Mouse (Mus musculus): ENCODE results near the gene Clec10a.
"Not testable (repeated sequence)": the region's sequence is repeated elsewhere in the genome, so short reads cannot be mapped to it uniquely, and the experiment has no call there.

The Clec10a gene

DNA sequence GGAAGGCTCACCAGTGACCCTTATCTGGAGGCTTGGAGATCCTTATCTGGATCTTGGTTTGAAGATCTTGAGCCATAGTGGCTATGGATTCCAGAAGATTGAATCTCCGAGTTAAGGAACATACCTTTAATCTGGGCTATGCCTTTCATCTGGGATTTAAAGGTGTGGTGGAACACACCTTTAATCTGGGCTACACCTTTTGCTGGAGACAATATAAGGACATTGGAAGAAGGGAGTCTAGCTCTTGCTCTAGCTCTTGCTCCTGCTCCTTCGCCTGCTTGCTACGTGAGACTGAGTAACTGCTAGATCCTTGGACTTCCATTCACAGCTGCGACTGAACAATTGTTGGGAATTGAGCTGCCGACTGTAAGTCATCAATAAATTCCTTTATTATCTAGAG, at the start of gene Clec10a:
Clec10a (plus strand) TSS at position 301 of the 400 bp plus-strand sequence.
- not testable (repeated sequence) for DNase-seq (ENCODE audit: low spot score)

DNA sequence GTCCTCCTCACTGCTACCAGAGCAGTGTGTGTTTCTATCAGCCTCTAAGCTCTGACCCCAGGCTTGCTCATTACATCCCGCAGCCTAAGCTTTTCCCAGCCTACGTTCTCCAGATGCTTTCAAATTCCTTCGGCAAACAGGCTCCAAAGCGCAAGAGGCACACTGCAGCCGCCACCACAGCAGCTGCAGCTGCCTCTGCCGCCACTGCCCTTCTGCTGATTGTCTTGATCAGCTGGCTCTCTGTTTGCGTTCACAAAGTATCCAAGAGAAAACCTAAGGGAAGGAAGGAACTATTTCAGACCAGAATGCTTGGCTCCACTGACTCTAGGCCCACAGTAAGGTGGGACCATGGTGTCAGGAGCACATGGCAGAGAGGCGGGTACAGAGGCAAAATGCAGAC, 48.9 kb upstream of the Clec10a start:
- DNase-seq (ENCODE audit: low spot score), result no peak

DNA sequence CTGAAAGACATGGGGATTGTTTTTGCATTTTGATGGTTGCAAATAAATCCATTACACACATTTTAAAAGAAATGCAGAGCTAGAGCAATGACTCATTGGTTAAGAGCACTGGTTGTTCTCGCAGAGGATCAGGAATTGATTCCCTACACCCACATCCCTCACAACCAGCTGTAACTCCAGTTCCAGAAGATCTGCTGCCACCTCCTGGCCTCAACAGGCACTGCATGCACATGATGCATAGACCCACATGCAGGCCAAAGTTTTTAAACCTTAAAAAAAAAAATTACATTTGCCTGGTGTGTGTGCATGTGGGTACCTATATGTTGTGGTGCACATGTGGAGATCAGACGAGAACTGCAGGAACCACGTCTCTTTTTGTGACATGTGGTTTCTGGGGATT, 45.9 kb upstream of the Clec10a start:
- peak; percentile 29 for DNase-seq (ENCODE audit: low spot score)

DNA sequence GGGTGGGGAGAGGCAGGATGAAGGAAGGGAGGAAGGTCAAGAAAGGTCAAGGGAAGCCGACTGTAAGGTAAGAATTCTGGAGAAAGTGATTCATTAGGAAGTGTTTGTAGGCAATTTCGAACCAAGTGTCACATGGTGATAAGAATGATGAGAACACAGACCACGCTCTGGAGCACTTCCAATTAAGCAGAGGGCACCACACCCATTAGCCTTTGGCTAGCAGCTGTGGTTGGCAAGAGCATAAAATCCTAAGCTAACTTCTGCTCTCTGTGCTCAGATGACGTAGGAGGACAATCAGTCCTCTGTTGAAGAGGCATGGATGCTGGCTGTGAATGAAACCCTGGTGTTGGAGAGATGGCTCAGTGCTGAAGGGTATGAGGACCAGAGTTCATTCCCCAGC, 41.4 kb upstream of the Clec10a start:
- no peak for DNase-seq (ENCODE audit: low spot score)

DNA sequence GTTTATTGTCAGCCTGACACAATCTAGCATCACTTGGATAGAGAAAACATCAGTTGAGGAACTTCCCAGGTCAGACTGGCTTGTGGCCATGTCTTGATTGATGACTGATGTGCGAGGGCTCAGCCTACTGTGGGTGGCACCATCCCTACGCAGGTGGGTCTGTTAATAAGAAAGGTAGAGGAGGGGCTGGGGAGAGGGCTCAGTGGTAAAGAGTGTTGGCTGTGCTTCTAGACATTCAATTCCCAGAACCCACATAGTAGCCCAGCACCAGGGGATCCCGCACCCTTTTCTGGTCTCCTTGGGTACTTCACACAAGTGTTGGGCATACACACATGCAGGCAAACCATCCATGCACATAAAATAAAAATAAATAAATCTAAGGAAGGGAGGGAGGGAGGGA, 40.1 kb upstream of the Clec10a start:
- no peak for DNase-seq (ENCODE audit: low spot score)

DNA sequence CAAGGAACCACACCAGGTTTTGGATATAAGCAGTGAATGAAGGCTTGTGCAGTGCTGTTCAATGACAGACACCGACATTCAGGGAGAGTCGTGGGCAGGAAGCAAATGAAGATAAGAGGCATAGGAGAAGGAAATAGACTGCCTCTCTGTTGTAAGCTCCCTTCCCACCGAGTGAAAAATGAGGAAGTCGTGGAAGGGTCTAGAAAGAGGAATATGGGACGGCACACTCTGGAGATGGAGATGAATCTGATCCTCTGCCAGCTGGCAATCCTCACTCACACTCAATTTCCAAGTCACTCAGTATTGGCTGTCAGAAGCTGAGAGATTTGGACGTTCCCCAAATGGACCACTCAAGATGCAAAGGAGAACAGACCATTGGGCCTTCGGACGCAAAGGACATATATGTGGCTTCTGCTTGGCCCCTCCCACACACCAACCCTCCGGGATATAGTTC, 26.0 kb upstream of the Clec10a start, which contains the start of gene Mgl2:
Mgl2 (plus strand) TSS at position 404 of the 454 bp plus-strand sequence.
- DNase-seq (ENCODE audit: low spot score), result no peak

DNA sequence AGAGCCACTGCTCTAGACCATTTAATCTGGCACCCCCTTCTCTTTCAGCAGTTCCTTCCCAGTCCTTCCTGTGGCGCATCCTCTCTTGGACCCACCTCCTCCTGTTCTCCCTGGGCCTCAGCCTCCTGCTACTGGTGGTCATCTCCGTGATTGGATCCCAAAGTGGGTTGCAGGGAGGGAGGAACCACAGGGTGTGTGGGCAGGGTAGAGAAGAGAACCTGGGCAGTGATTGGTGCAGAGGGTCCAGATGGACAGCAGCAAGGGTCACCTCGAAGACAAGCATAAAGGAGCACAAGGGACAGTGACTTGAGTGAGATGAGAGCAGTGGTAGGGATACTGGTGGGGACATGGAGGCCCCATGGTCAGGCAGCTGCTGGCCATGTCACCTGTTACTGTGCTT, 21.0 kb upstream of the Clec10a start:
- not testable (repeated sequence) for DNase-seq (ENCODE audit: low spot score)

DNA sequence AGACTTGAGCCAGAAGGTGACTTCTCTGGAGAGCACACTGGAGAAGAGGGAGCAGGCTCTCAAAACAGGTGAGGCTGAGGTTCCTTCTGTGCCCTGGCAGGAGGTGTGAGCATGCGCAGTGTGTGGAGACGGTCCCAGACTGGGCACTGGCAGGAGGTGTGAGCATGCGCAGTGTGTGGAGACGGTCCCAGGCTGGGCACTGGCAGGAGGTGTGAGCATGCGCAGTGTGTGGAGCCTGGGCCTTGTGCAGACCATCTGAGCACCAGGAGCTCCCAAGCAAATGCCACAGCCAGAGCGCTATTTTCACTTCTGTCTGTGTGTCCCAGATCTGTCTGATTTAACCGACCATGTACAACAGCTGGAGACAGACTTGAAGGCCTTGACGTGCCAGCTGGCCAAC, 20.1 kb upstream of the Clec10a start:
- DNase-seq (ENCODE audit: low spot score), result not testable (repeated sequence)

DNA sequence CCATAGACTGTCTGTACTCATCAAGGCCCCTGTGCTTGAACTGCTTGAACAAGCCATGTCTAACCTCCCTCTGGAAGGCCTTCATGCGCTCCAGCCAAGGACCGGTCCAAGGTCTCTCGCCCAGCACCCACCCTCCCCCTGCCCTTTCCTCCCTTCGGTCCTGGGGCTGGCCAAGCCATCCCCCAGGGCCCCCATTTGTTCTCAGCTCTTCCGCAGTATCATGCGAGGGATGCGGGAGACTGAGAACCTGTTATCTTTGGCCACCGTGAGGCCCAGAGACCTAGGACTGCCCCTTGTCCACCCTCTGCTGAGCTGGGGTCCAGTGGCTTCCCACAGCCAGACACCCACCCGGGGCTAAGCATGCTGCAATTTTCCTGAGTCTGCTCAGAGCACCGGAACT, 16.8 kb upstream of the Clec10a start:
- DNase-seq (ENCODE audit: low spot score), result no peak

DNA sequence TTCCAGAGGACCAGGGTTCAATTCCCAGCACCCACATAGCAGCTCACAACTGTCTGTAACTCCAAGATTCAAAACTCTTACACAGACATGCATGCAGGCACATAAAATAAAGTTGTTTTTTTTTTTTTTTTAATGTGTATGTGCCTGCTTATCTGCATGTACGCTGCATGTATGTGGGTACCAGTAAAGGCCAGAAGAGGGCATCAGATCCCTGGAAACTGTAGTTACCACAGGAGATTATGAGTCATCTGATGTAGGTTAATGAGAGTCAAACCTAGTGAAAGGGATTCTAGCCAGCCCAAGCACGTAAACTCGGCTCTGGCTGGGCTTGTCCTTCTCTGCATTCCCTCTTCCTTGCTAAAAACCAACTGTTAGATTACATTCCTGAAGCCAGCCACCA, 4.9 kb upstream of the Clec10a start:
- DNase-seq (ENCODE audit: low spot score), result no peak

DNA sequence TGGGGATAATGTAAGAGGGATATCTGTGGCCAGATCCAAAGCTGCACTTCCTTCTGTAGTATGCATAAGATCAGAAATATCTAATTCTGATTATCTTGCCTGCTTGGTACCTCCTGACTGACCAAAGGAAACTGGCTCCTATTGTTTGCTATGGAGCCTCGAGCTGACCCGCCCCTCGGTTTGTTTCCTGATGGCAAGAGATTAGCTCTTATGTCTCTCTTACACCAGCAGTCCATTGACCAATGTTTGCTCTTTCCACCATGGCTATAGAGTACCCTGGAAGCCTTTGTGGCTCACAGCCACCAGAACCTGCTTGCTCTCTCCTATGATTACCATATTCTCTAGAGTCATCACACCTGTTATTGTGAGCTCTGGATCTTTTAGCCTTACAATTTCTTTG, 6.3 kb downstream of the Clec10a start:
- no peak for DNase-seq (ENCODE audit: low spot score)

DNA sequence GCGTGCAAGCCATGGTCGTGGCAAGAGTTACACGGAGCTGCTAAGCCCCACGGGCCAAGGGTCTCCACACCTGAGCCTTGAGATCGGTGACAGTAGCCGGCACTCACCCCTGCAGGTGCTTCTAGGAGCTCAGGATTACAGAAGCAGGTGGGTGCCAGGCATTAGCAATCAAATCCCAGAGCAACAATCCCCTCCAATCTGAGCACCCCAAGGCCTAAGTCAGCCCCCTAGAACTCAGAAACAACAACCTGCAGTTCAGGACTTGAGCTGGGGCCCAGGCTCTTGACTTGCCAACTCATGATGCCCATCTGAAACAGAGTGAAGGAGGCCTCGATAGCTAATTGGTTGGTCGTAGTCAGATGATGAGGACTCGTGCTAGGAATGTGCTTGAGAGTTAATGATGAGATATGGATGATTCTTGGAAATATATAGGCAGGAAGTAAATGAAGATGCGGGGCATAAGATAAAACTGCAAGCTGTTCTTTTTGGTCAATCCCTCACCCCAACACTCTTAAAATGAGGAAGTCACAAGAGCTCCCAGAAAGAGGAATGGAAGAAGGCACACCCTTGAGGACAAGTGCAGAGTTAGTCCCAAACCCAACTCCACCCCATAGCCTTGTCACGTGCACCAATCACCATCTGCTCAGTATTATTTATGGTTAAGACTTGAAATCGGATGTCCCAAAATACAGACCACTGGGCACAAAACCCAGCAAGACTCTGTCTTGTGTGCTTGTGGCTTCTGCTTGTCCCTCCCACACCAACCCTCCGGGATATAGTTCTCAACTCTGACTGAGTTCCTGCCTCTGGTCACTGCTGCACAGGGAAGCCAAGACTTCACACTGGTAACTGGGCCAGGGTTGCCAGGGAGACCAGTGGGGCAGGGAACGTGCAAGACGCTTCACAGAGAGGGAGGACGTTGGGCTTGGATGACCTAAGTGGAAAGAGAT, 10.2 kb downstream of the Clec10a start:
- no peak for DNase-seq (ENCODE audit: low spot score)

DNA sequence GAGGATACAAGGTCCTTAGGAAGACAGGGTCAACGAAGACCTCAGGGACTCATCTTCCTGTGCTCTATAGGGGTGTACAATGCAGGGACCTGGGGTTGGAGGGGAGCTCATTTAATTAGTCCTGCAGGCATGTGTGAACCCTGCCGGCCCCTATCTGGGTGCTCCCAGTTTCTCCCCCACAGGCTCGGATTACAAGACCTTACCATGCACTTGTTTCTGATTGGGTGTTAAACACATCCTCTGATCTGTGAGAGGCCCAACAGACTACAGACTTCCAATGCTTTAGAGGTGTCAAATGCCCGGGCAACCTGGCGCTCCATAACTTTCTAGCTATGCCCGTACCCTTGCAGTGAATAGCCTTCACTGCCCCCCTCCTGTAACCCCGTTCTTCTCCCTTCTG, 12.1 kb downstream of the Clec10a start:
- DNase-seq (ENCODE audit: low spot score), result no peak

DNA sequence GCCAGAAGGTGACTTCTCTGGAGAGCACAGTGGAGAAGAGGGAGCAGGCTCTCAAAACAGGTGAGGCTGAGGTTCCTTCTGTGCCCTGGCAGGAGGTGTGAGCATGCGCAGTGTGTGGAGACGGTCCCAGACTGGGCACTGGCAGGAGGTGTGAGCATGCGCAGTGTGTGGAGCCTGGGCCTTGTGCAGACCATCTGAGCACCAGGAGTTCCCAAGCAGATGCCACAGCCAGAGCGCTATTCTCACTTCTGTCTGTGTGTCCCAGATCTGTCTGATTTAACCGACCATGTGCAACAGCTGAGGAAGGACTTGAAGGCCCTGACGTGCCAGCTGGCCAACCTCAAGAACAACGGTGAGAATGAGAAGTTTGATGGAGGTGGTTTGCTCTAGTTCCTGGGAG, 13.5 kb downstream of the Clec10a start:
- not testable (repeated sequence) for DNase-seq (ENCODE audit: low spot score)

DNA sequence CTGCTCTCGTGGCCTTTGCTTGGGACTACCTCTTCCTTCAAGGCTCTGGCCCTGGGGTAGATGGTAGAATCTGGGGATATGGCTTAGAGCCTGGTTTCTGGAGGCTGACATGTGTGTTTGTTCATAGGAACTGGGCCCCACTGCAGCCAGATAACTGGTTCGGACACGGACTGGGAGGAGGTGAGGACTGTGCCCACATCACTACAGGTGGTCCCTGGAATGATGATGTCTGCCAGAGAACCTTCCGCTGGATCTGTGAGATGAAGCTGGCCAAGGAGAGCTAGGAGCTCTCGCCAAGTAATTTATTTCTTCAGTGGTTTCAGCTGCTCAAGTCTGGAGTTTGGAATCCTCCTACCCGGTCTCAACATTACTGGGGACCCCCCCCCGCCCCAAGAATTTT, 14.3 kb downstream of the Clec10a start:
- DNase-seq (ENCODE audit: low spot score), result no peak

DNA sequence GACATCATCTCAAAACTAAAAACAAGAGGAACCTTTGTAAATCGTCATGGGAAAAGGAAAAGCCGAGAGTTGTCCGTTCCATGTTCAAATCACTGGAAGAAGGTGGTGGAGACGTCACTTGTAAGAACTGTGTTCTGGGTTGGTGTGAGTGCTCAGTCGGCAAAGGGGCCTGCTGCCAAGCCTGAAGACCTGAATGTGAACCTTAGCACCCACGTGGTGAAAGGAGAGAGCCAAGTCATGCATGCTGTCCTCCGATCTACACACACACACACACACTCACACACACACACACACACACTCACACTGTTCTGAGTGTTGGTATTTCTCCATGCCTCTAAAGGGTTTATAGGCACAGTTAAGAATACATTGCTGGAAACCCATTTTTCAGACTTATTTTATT, 15.2 kb downstream of the Clec10a start:
- DNase-seq (ENCODE audit: low spot score), result no peak

DNA sequence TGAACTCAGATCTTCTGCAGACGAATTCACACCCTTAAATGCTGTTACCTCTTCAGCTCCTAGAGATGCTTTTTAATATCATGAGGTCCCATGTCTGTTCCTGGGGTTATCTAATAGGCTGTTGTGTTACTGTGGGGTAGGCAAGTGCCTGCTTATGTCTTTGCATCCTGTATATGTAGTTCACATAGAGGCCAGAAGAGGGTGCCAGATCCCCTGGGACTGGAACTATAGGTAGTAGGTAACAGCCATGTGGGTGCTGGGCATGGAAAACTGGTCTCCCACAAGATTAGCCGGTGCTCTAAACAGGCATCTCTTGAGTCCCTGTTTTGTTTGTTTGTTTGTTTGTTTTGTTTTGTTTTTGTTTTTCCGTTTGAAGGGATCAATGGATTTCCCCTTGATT, 15.8 kb downstream of the Clec10a start:
- DNase-seq (ENCODE audit: low spot score), result peak; percentile 38

DNA sequence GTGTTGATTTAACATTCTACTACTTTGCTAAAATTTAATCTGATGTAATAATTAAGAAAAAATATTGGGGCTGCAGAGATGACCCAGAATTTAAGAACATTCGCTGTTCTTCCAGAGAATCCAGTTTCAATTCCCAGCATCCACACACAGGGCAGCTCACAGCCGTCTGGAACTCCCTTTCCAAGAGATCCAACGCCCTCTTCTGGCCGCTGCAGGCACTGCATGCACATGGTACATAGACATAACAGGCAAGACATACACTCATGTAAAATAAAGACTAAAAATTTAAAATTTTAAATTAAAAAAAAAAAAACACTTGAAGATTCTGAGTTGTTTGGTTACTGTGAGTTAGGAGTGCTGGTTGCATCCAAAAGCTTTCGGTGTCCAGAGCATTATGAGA, 16.3 kb downstream of the Clec10a start:
- no peak for DNase-seq (ENCODE audit: low spot score)

DNA sequence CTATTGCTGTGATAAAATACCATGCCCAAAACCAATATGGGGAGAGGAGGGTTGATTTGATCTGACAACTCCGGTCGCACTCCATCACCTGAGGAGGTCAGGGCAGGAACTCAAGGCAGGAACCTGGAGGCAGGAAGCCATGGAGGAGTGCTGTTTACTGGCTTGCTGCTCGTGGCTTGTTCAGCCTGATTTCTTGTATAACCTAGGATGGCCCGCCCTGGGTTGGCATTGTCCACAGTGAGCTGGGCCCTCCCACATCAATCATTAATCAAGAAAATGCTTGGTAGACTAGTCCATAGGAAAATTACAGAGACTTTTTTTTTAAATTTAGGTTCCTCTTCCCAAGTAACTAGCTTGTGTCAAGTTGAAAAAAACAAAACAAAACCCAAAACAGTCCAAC, 18.5 kb downstream of the Clec10a start:
- DNase-seq (ENCODE audit: low spot score), result no peak

DNA sequence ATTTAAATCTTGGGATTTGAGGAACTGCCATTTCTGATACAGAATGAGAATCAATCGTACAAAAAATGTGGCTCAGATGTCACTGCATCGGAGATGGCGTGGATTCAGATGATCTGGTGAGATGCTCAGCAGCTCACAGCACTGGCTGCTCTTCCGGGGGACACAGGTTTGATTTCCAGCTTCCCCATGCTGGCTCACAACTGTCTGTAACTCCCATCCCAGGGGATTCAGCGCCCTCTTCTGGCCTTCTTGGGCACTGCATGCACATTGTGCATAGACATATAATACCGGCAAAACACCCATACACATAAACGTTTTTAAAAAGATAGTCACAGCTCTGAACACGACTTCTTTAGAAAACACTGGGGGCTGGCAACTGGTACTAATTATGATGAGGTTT, 21.6 kb downstream of the Clec10a start:
- DNase-seq (ENCODE audit: low spot score), result no peak

DNA sequence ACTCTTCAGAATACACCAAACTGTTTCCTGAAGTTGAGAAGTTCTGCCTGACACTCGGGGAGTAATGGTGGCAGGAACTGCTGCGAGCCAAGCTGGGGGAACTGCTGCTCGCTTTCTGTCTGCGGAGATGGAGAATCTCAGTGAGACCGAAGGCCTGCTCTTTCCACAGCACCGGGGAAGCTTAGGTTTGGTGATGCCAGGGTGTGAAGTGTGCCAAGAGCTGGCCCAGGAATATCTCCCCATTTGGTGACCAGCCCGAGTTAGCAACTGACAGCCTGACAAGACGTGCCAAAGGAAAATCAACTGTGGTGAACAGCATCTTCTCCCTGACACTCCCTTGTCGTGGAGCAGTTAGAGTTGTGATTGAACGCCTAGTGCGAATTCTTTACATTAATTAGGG, 22.3 kb downstream of the Clec10a start:
- no peak for DNase-seq (ENCODE audit: low spot score)

DNA sequence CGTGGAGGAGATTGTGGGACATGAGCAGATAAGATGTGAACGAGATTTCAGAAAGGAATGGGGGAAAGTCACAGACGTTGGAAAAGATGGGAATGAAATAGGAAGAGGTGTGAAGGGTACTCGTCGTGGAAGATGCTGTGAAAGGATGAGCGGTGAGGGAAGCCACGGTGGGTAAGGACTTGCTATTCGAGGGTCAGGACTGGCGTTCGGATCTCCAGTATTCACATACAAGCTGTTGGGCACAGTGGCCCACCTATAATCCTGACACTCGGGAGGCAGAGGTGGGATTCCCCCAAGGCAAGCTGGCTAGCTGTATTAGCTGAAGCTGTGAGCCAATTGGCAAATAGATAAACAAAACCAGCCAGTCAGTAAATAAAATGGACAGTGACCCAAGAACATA, 22.8 kb downstream of the Clec10a start:
- DNase-seq (ENCODE audit: low spot score), result no peak

DNA sequence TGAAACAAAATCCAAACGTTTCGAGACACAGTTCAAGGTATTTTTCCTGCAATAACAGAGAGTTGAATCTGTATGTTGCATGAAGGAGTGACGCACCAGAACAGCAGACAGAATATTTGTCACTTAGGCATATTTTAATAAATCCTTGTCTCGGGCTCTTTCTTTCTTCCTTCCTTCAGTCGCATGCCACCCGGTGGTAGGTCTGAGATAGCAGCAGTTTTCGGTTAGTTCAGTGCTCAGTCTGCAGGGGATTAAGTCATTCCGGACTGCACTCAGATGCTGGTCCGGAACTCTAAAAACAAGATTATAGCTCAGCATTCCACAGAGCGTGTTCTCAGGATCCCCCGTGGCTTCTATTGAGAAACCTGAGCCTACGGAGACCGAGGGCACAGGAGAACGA, 23.4 kb downstream of the Clec10a start:
- no peak for DNase-seq (ENCODE audit: low spot score)

DNA sequence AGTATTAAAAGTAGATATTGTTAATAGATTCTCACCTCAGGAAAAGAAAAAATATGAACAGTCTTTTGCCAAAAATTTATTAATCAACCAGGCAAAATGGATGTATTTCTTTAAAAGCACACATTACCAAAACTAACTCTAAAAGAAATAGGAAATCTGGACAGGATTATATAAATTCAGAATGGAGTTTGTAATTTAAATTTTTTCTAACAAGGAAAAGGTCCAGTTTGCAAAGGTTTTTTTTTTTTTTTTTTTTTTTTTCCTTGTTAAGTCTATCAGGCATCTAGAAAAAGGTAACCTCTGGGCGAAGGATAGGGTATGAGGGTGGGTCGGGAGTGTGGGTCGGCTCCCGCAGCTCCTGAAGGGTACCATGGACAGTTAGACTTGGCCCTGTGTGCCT, 24.5 kb downstream of the Clec10a start:
- DNase-seq (ENCODE audit: low spot score), result no peak

Data from T-cell, adult 2 months (primary cell).